Mouse (Mus musculus): ENCODE results near the gene Anapc16.
A peak's percentile ranks its signal among the peaks of the same experiment; 100 is the strongest.
"Not testable (repeated sequence)": the region's sequence is repeated elsewhere in the genome, so short reads cannot be mapped to it uniquely, and the experiment has no call there.

Anapc16 gene

GRCm38 (mm10) chr10:60001663-60002062 lies 1.3 kb downstream of the Anapc16 start:
- DNase-seq (ENCODE audit: low spot score) = not testable (repeated sequence)

GRCm38 (mm10) chr10:59999057-59999456 lies 3.9 kb downstream of the Anapc16 start:
- no peak for DNase-seq (ENCODE audit: low spot score)

GRCm38 (mm10) chr10:59997591-59997990 lies 5.3 kb downstream of the Anapc16 start:
- DNase-seq (ENCODE audit: low spot score) = peak; percentile 74

GRCm38 (mm10) chr10:59995889-59996288 lies 7.0 kb downstream of the Anapc16 start:
- DNase-seq (ENCODE audit: low spot score) = no peak

GRCm38 (mm10) chr10:59993813-59994212 lies 9.1 kb downstream of the Anapc16 start:
- not testable (repeated sequence) for DNase-seq (ENCODE audit: low spot score)

GRCm38 (mm10) chr10:59992024-59992423 lies 10.9 kb downstream of the Anapc16 start:
- DNase-seq (ENCODE audit: low spot score) = no peak

- no peak for DNase-seq (ENCODE audit: low spot score)
These were observed 11.6 kb downstream of the Anapc16 start for GRCm38 (mm10) chr10:59991262-59991880.

- DNase-seq (ENCODE audit: low spot score) = no peak
These were observed 12.5 kb downstream of the Anapc16 start for GRCm38 (mm10) chr10:59990393-59990792.

- DNase-seq (ENCODE audit: low spot score) = no peak
These were observed 14.9 kb downstream of the Anapc16 start for GRCm38 (mm10) chr10:59988036-59988435.

- DNase-seq (ENCODE audit: low spot score) = no peak
These were observed 20.5 kb downstream of the Anapc16 start for GRCm38 (mm10) chr10:59982379-59982873.

GRCm38 (mm10) chr10:59981792-59982191 lies 21.1 kb downstream of the Anapc16 start:
- no peak for DNase-seq (ENCODE audit: low spot score)

GRCm38 (mm10) chr10:59981336-59981735 lies 21.6 kb downstream of the Anapc16 start:
- no peak for DNase-seq (ENCODE audit: low spot score)

GRCm38 (mm10) chr10:59980815-59981244 lies 22.1 kb downstream of the Anapc16 start:
- peak; percentile 56 for DNase-seq (ENCODE audit: low spot score)

GRCm38 (mm10) chr10:59978873-59979743 lies 23.8 kb downstream of the Anapc16 start:
- peak; percentile 52 for DNase-seq (ENCODE audit: low spot score)

- DNase-seq (ENCODE audit: low spot score) = no peak
These were observed 24.5 kb downstream of the Anapc16 start for GRCm38 (mm10) chr10:59978401-59978800.

- DNase-seq (ENCODE audit: low spot score) = no peak
These were observed 25.1 kb downstream of the Anapc16 start for GRCm38 (mm10) chr10:59977715-59978343.

- DNase-seq (ENCODE audit: low spot score) = no peak
These were observed 25.8 kb downstream of the Anapc16 start for GRCm38 (mm10) chr10:59977141-59977540.

- no peak for DNase-seq (ENCODE audit: low spot score)
These were observed 28.1 kb downstream of the Anapc16 start for GRCm38 (mm10) chr10:59974786-59975185.

- DNase-seq (ENCODE audit: low spot score) = peak; percentile 71
These were observed 28.7 kb downstream of the Anapc16 start for GRCm38 (mm10) chr10:59974191-59974664.

- no peak for DNase-seq (ENCODE audit: low spot score)
These were observed 29.5 kb downstream of the Anapc16 start for GRCm38 (mm10) chr10:59973400-59973799.

- no peak for DNase-seq (ENCODE audit: low spot score)
These were observed 29.9 kb downstream of the Anapc16 start for GRCm38 (mm10) chr10:59972999-59973398.

GRCm38 (mm10) chr10:59972534-59972933 lies 30.4 kb downstream of the Anapc16 start:
- no peak for DNase-seq (ENCODE audit: low spot score)

Data from layer of hippocampus, adult 11-12 months (tissue).